ENCODE assay signal across 16 mouse cellular contexts in the genomic region with DNA sequence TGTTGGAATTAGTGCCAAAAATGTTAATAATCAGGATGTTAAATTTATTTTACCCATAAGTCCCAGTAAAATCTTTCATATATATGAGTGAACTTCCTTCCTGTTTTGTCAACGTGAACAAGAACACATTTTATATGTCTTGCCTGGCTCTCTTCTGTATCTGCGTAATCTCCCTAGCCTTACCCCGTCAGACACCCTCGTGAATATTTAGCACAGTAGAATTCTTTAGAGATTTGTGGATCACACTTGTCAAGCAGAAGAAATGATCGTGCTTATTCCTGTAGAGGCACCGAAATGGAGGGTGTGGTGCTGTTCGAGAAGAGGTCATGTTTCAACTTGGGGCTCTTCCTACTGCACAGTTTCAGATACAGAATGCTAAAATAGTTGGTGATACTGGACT.
DNase-seq lines count a peak whose midpoint lies in the region; ATAC-seq and TF ChIP-seq lines count a peak whose summit lies in the region.
"Had no signal": no experiment of that assay in that cellular context is flagged by ENCODE, and none has a peak within 500 bp of the region (broad histone marks: within the 10 kb centered on the region; RNA-seq: fewer than 3 reads in every experiment).

No protein-coding gene starts in this region.

- no peaks in the 10 kb centered on the region for H3K36me3 ChIP-seq in hindbrain, embryonic 15.5 days
- no peaks in the 10 kb centered on the region for H3K36me3 ChIP-seq in midbrain, postnatal 0 days (ENCODE audit: insufficient read depth, low read length)
- H3K36me3 ChIP-seq: embryonic facial prominence, embryonic 13.5 days; intestine, embryonic 15.5 days had no signal

- no peak overlapping the region for H3K4me3 ChIP-seq in layer of hippocampus, adult 2 months
- no peak overlapping the region for H3K4me3 ChIP-seq in cortical plate, adult 2 months (ENCODE audit: insufficient read depth, low read length)
- no peak overlapping the region for H3K4me3 ChIP-seq in hindbrain, embryonic 15.5 days
- no peak overlapping the region for H3K4me3 ChIP-seq in midbrain, postnatal 0 days (ENCODE audit: low read depth, low read length)
- H3K4me3 ChIP-seq: embryonic facial prominence, embryonic 13.5 days; heart, adult 2 months; intestine, embryonic 15.5 days; myocyte had no signal

- peak in 1 of 2 experiments; percentile 11 for DNase-seq in layer of hippocampus, adult 2 months (ENCODE audit: low spot score in 2 of 2)
- no peak for DNase-seq in layer of hippocampus, adult 9-10 months (ENCODE audit: low spot score)
- DNase-seq in midbrain, postnatal 0 days (ENCODE audit: low spot score) = no peak
- no peak for DNase-seq in gastrocnemius, postnatal 25 days
- DNase-seq in layer of hippocampus, postnatal 25 days (ENCODE audit: extremely low spot score in 1 of 2, low spot score in 1 of 2) = no peak
- DNase-seq: cerebellum, postnatal 36 days; heart, adult 2 months; kidney, postnatal 10 days; liver, postnatal 0 days had no signal

- TF ChIP-seq POLR2A in cortical plate, adult 2 months (IDR thresholded peaks at IDR 0.05; ENCODE audit: extremely low read depth, insufficient read depth, low read length) = no peak

- WGBS in hindbrain, embryonic 15.5 days = 31% methylated on average over 7 of the region's 7 CpGs
- 29% methylated on average over 7 of the region's 7 CpGs for WGBS in midbrain, postnatal 0 days

- H3K27ac ChIP-seq in layer of hippocampus, adult 2 months = peak overlapping the region; percentile 70
- H3K27ac ChIP-seq in cortical plate, adult 2 months (ENCODE audit: insufficient read depth, low read length) = peak overlapping the region; percentile 12; the same call in 1 of the 2 replicates
- peak overlapping the region; percentile 72 for H3K27ac ChIP-seq in hindbrain, embryonic 15.5 days (replicated peaks)
- H3K27ac ChIP-seq in midbrain, postnatal 0 days (ENCODE audit: low read depth, low read length) = peak overlapping the region; percentile 70
- H3K27ac ChIP-seq: embryonic facial prominence, embryonic 13.5 days; heart, adult 2 months; intestine, embryonic 15.5 days; macrophage had no signal

- peaks cover 9% of the 10 kb centered on the region for H3K4me1 ChIP-seq in cortical plate, adult 2 months (ENCODE audit: control insufficient read depth, insufficient read depth, low read length)
- peaks cover 31% of the 10 kb centered on the region for H3K4me1 ChIP-seq in hindbrain, embryonic 15.5 days (replicated peaks)
- peaks cover 13% of the 10 kb centered on the region; the same call in 1 of the 2 replicates for H3K4me1 ChIP-seq in midbrain, postnatal 0 days (ENCODE audit: insufficient read depth, low read length)
- H3K4me1 ChIP-seq: intestine, embryonic 15.5 days had no signal

- TF ChIP-seq CTCF in layer of hippocampus, adult 2 months (conservative IDR thresholded peaks at IDR 0.05) = no peak
- TF ChIP-seq CTCF in cortical plate, adult 2 months (IDR thresholded peaks at IDR 0.05; ENCODE audit: extremely low read depth, insufficient read depth, low read length) = no peak
- TF ChIP-seq CTCF in midbrain, postnatal 0 days (IDR thresholded peaks at IDR 0.05) = no peak

- no peak for ATAC-seq in hindbrain, embryonic 15.5 days (ENCODE audit: low FRiP score, low read depth)
- peak; percentile 44 for ATAC-seq in midbrain, postnatal 0 days (ENCODE audit: low FRiP score)
- no peak for ATAC-seq in monocyte, adult 5-6 weeks (replicated peaks; ENCODE audit: insufficient number of reproducible peaks, low FRiP score, low TSS enrichment, poor library complexity, severe bottlenecking)
- ATAC-seq: intestine, embryonic 15.5 days; liver, postnatal 0 days had no signal

- H3K27me3 ChIP-seq in hindbrain, embryonic 15.5 days = no peaks in the 10 kb centered on the region
- H3K27me3 ChIP-seq in midbrain, postnatal 0 days (ENCODE audit: insufficient read depth, low read length) = no peaks in the 10 kb centered on the region
- H3K27me3 ChIP-seq: embryonic facial prominence, embryonic 13.5 days; intestine, embryonic 15.5 days had no signal

- H3K9ac ChIP-seq in hindbrain, embryonic 15.5 days = no peak overlapping the region
- no peak overlapping the region for H3K9ac ChIP-seq in midbrain, postnatal 0 days (replicated peaks; ENCODE audit: low read length, poor library complexity, severe bottlenecking)
- H3K9ac ChIP-seq: embryonic facial prominence, embryonic 13.5 days; intestine, embryonic 15.5 days; liver, postnatal 0 days had no signal

- no peaks in the 10 kb centered on the region for H3K9me3 ChIP-seq in hindbrain, embryonic 15.5 days
- H3K9me3 ChIP-seq in midbrain, postnatal 0 days (ENCODE audit: low read length) = no peaks in the 10 kb centered on the region
- H3K9me3 ChIP-seq: embryonic facial prominence, embryonic 13.5 days; intestine, embryonic 15.5 days had no signal

- H3K4me2 ChIP-seq in hindbrain, embryonic 15.5 days = peak overlapping the region; percentile 36
- no peak overlapping the region for H3K4me2 ChIP-seq in midbrain, postnatal 0 days (ENCODE audit: low read depth, low read length, poor library complexity, severe bottlenecking)
- H3K4me2 ChIP-seq: embryonic facial prominence, embryonic 13.5 days; intestine, embryonic 15.5 days had no signal

Comparison
In these comparisons a context has a peak if more than half of its experiments do, and no peak if none do; other contexts are left out.
1. H3K27ac ChIP-seq: peak in every context shown above with its lines; median percentile 72 in hindbrain, embryonic 15.5 days; 70 in layer of hippocampus, adult 2 months; 70 in midbrain, postnatal 0 days; 12 in cortical plate, adult 2 months.